Mouse (Mus musculus): ENCODE results near the gene Ints11.

Gene Ints11

GRCm38 (mm10) chr4:155848434-155849095 lies 20.8 kb upstream of the Ints11 start:
- no peak for DNase-seq

GRCm38 (mm10) chr4:155849391-155849790 lies 20.0 kb upstream of the Ints11 start:
- DNase-seq, result no peak

GRCm38 (mm10) chr4:155849792-155850451 lies 19.4 kb upstream of the Ints11 start:
- no peak for DNase-seq

GRCm38 (mm10) chr4:155851368-155851767 lies 18.0 kb upstream of the Ints11 start:
- no peak for DNase-seq

- DNase-seq, result no peak
Measured at GRCm38 (mm10) chr4:155851951-155852411, 17.4 kb upstream of the Ints11 start.

GRCm38 (mm10) chr4:155853421-155853820 lies 15.9 kb upstream of the Ints11 start:
- no peak for DNase-seq

- no peak for DNase-seq
Measured at GRCm38 (mm10) chr4:155854991-155855390, 14.4 kb upstream of the Ints11 start.

GRCm38 (mm10) chr4:155856071-155856470 lies 13.3 kb upstream of the Ints11 start:
- no peak for DNase-seq

- no peak for DNase-seq
Measured at GRCm38 (mm10) chr4:155856881-155857280, 12.5 kb upstream of the Ints11 start.

GRCm38 (mm10) chr4:155859318-155859717 lies 10.0 kb upstream of the Ints11 start:
- DNase-seq, result no peak

GRCm38 (mm10) chr4:155861787-155862186 lies 7.6 kb upstream of the Ints11 start:
- DNase-seq, result no peak

GRCm38 (mm10) chr4:155863001-155863400 lies 6.3 kb upstream of the Ints11 start, which contains the start of gene Tas1r3:
TSS of gene Tas1r3 (minus strand) at chr4:155863362.
- DNase-seq, result no peak

- DNase-seq, result no peak
Measured at GRCm38 (mm10) chr4:155868614-155869298, 590 bp upstream of the Ints11 start.

GRCm38 (mm10) chr4:155871404-155871803 lies 2.1 kb downstream of the Ints11 start:
- DNase-seq, result no peak

- no peak for DNase-seq
Measured at GRCm38 (mm10) chr4:155883587-155883986, 14.2 kb downstream of the Ints11 start.

- no peak for DNase-seq
Measured at GRCm38 (mm10) chr4:155886330-155886729, 17.0 kb downstream of the Ints11 start.

GRCm38 (mm10) chr4:155887674-155888073 lies 18.3 kb downstream of the Ints11 start:
- DNase-seq, result no peak

- no peak for DNase-seq
Measured at GRCm38 (mm10) chr4:155888181-155888580, 18.8 kb downstream of the Ints11 start.

GRCm38 (mm10) chr4:155889316-155889715 lies 20.0 kb downstream of the Ints11 start:
- no peak for DNase-seq

GRCm38 (mm10) chr4:155891011-155891471 lies 21.7 kb downstream of the Ints11 start:
- no peak for DNase-seq

GRCm38 (mm10) chr4:155891551-155892001 lies 22.2 kb downstream of the Ints11 start, which contains the start of the genes Pusl1 and Acap3:
TSS of gene Pusl1 (minus strand) at chr4:155891781.
TSS of gene Acap3 (plus strand) at chr4:155891822.
- peak; percentile 99 for DNase-seq

GRCm38 (mm10) chr4:155892017-155892416 lies 22.7 kb downstream of the Ints11 start:
- peak; percentile 89 for DNase-seq

GRCm38 (mm10) chr4:155892438-155893211 lies 23.3 kb downstream of the Ints11 start:
- DNase-seq, result peak; percentile 48
